Mouse (Mus musculus) heart, adult 9 months (tissue): ENCODE measurements around the gene Atp13a4.

Source experiments
- DNase-seq, 2 experiments: peaks; one replicate each; pipeline ENCODE4 v3.0.0; 2022; ENCODE audit warnings: low spot score in 2 of 2

Gene Atp13a4

GRCm38 (mm10) chr16:29480396-29480795, 64.3 kb downstream of the Atp13a4 start:
- DNase-seq = no peak

- DNase-seq = no peak
Measured at GRCm38 (mm10) chr16:29463798-29464197, 80.9 kb downstream of the Atp13a4 start.

GRCm38 (mm10) chr16:29459331-29459730, 85.3 kb downstream of the Atp13a4 start:
- DNase-seq = no peak

GRCm38 (mm10) chr16:29456851-29457250, 87.8 kb downstream of the Atp13a4 start:
- DNase-seq = no peak

- DNase-seq = no peak
Measured at GRCm38 (mm10) chr16:29453282-29453681, 91.4 kb downstream of the Atp13a4 start.

GRCm38 (mm10) chr16:29451706-29452105, 93.0 kb downstream of the Atp13a4 start:
- DNase-seq = no peak

GRCm38 (mm10) chr16:29442126-29442525, 102.5 kb downstream of the Atp13a4 start:
- DNase-seq = peak in 1 of 2 experiments; percentile 24

GRCm38 (mm10) chr16:29441405-29441985, 103.2 kb downstream of the Atp13a4 start:
- DNase-seq = no peak

GRCm38 (mm10) chr16:29438045-29438444, 106.6 kb downstream of the Atp13a4 start:
- no peak for DNase-seq

GRCm38 (mm10) chr16:29435746-29436145, 108.9 kb downstream of the Atp13a4 start:
- DNase-seq = no peak

- DNase-seq = no peak
Measured at GRCm38 (mm10) chr16:29434712-29435111, 110.0 kb downstream of the Atp13a4 start.

GRCm38 (mm10) chr16:29414822-29415221, 129.8 kb downstream of the Atp13a4 start:
- DNase-seq = no peak

- DNase-seq = no peak
Measured at GRCm38 (mm10) chr16:29407319-29407718, 137.3 kb downstream of the Atp13a4 start.

GRCm38 (mm10) chr16:29399079-29399478, 145.6 kb downstream of the Atp13a4 start:
- no peak for DNase-seq

- DNase-seq = no peak
Measured at GRCm38 (mm10) chr16:29384781-29385180, 159.9 kb downstream of the Atp13a4 start.

GRCm38 (mm10) chr16:29378458-29378857, 166.2 kb downstream of the Atp13a4 start, which contains the start of gene Atp13a5:
Gene Atp13a5, minus strand, starts transcription at chr16:29378732.
- DNase-seq = no peak

- no peak for DNase-seq
Measured at GRCm38 (mm10) chr16:29374636-29375035, 170.0 kb downstream of the Atp13a4 start.
